ENCODE assay signal across 9 mouse cellular contexts in the genomic region with DNA sequence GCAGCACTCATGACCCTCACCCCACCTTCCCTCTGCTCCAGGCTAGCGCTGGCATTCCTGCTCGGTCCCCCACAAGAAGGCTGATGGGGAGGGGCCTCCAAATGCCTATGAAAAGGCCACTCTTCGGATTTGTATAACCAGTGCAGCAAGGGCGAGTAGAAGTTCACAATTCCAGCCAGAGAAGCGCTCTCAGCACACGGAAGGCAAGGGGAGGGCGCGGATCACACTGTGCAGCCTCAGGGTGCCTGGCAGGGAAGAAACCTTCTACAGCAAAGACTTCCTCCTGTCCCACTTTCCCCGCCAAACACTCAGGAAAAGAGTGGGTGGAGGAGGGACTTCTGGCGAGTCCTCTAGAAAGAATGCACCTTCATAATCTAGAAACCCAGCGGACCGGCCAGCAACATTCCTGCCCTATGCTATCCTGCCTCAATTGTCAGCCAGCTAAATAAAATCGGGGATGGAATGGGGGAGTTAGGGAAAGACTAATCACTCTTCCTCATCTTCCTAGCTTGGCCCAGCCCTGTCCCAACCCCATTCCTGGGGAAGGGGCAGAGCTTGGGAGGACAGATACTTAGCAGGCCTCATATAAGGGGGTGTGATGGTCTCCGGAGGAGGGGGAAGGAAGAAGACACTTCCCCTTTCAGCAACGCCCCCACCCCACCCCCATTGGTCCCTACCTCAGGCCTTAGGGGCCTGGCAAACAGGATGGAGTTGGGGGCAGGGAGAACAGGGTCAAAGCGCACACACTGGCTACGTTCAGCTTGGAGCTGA. TPM values are rescaled to one million over a fixed set of nuclear protein-coding genes. Genes with fewer than 3 reads are reported as not detected.
A peak's percentile ranks its signal among the peaks of the same experiment; 100 is the strongest.
DNase-seq lines count a peak whose midpoint lies in the region; ATAC-seq lines count a peak whose summit lies in the region.
"Had no signal": no experiment of that assay in that cellular context is flagged by ENCODE, and none has a peak within 500 bp of the region (broad histone marks: within the 10 kb centered on the region; RNA-seq: fewer than 3 reads in every experiment).

No protein-coding gene starts in this region.

- H3K4me3 ChIP-seq in lung, embryonic 15.5 days: peak overlapping the region; percentile 87

- no peaks in the 10 kb centered on the region for H3K36me3 ChIP-seq in lung, embryonic 15.5 days

- H3K9ac ChIP-seq in lung, embryonic 15.5 days: peak overlapping the region; percentile 28

- no peak for ATAC-seq in lung, embryonic 15.5 days (ENCODE audit: borderline replicate concordance, extremely low read depth, low FRiP score, low TSS enrichment)

- WGBS in lung, embryonic 15.5 days: 25% methylated on average over 17 of the region's 17 CpGs

- peak; percentile 54 for DNase-seq in gastrocnemius, postnatal 25 days
- DNase-seq in gastrocnemius, adult 8-10 months (ENCODE audit: low spot score in 2 of 2): no peak
- peak; percentile 84 for DNase-seq in cerebellum, adult 9-10 months
- peak; percentile 65 for DNase-seq in heart, adult 8-10 months (ENCODE audit: low spot score)
- peak; percentile 51 to 69 for DNase-seq in kidney, adult 8-10 months
- no peak for DNase-seq in natural killer cell, adult 2 months (ENCODE audit: low spot score in 2 of 2)
- no peak for DNase-seq in right cerebral cortex, postnatal 14 days

- peaks cover 78% of the 10 kb centered on the region for H3K4me1 ChIP-seq in lung, embryonic 15.5 days

- H3K27ac ChIP-seq in lung, embryonic 15.5 days: peak overlapping the region; percentile 95
- H3K27ac ChIP-seq: macrophage had no signal

- no peaks in the 10 kb centered on the region for H3K9me3 ChIP-seq in lung, embryonic 15.5 days

- H3K4me2 ChIP-seq in lung, embryonic 15.5 days: peak overlapping the region; percentile 68

- H3K27me3 ChIP-seq in lung, embryonic 15.5 days: no peaks in the 10 kb centered on the region

RNA-seq across cellular contexts. Expression of a gene that starts 1.5 kb away (rescaled TPM):
- 10 to 100 TPM; 72.0 to 79.8 TPM for total RNA-seq in gastrocnemius, postnatal 25 days (2021)
- total RNA-seq in gastrocnemius, adult 8-10 months (2022): 10 to 100 TPM; 52.8 to 86.6 (median 56.6) TPM
- 100 to 1,000 TPM; 224 to 279 (median 261) TPM for total RNA-seq in heart, adult 8-10 months (2022)
- 122 and 136 TPM in 2 replicates for polyA plus RNA-seq in lung, embryonic 15.5 days (2015; fragmentation: Nextera tagmentation; extraction: Ambion mirVana)

RNA-seq across cellular contexts. Expression of a gene that starts 18.6 kb away (rescaled TPM):
- 1 to 10 TPM; 4.3 to 5.1 TPM for total RNA-seq in gastrocnemius, postnatal 25 days (2021)
- 1 to 10 TPM; 1.5 to 3.5 (median 2.3) TPM for total RNA-seq in gastrocnemius, adult 8-10 months (2022)
- total RNA-seq in heart, adult 8-10 months (2022): 10 to 100 TPM; 13.7 to 19.4 (median 16.4) TPM
- 71.5 and 73.4 TPM in 2 replicates for polyA plus RNA-seq in lung, embryonic 15.5 days (2015; fragmentation: Nextera tagmentation; extraction: Ambion mirVana)

RNA-seq across cellular contexts. Expression of a gene that starts 19.5 kb away (rescaled TPM):
- 1 to 10 TPM; 7.5 to 10.0 TPM for total RNA-seq in gastrocnemius, postnatal 25 days (2021)
- total RNA-seq in gastrocnemius, adult 8-10 months (2022): 1 to 10 TPM; 1.1 to 3.3 (median 2.9) TPM
- 10 to 100 TPM in 1 of 4 experiments, 1 to 10 TPM in 3; 9.0 to 11.1 (median 9.0) TPM for total RNA-seq in heart, adult 8-10 months (2022)
- 142 and 143 TPM in 2 replicates for polyA plus RNA-seq in lung, embryonic 15.5 days (2015; fragmentation: Nextera tagmentation; extraction: Ambion mirVana)
- polyA plus RNA-seq: macrophage had no signal

RNA-seq across cellular contexts. Expression of a gene that starts 40.1 kb away (rescaled TPM):
- total RNA-seq in gastrocnemius, postnatal 25 days (2021): under 1 TPM; 0.27 to 0.28 TPM
- under 1 TPM in 2 of 4 experiments, not detected in 2; 0.16 TPM for total RNA-seq in gastrocnemius, adult 8-10 months (2022)
- total RNA-seq in heart, adult 8-10 months (2022): 1 to 10 TPM; 1.0 to 2.5 (median 2.0) TPM
- polyA plus RNA-seq in lung, embryonic 15.5 days (2015; fragmentation: Nextera tagmentation; extraction: Ambion mirVana): 19.8 and 20.7 TPM in 2 replicates
- polyA plus RNA-seq: macrophage had no signal

RNA-seq across cellular contexts. Expression of a gene that starts 45.6 kb away (rescaled TPM):
- 1 to 10 TPM; 8.2 to 8.5 TPM for total RNA-seq in gastrocnemius, postnatal 25 days (2021)
- 1 to 10 TPM; 6.2 to 8.4 (median 7.7) TPM for total RNA-seq in gastrocnemius, adult 8-10 months (2022)
- 10 to 100 TPM; 18.8 to 28.0 (median 25.2) TPM for total RNA-seq in heart, adult 8-10 months (2022)
- polyA plus RNA-seq in lung, embryonic 15.5 days (2015; fragmentation: Nextera tagmentation; extraction: Ambion mirVana): 129 and 133 TPM in 2 replicates

Comparison
In these comparisons a context has a peak if more than half of its experiments do, and no peak if none do; other contexts are left out.
1. DNase-seq: peak in gastrocnemius, postnatal 25 days (single experiment), cerebellum, adult 9-10 months (single experiment), heart, adult 8-10 months (single experiment) and kidney, adult 8-10 months (2 of 2); none in gastrocnemius, adult 8-10 months (0 of 2), natural killer cell, adult 2 months (0 of 2) and right cerebral cortex, postnatal 14 days (single experiment).